Mouse (Mus musculus) gastrocnemius, adult 18-20 months (tissue): ENCODE measurements around the gene Clp1. TPM values are rescaled to one million over a fixed set of nuclear protein-coding genes. Genes with fewer than 3 reads are reported as not detected.
"Not testable (repeated sequence)": the region's sequence is repeated elsewhere in the genome, so short reads cannot be mapped to it uniquely, and the experiment has no call there.

ENCODE experiments used
- DNase-seq: peaks from one replicate; pipeline ENCODE4 v3.0.0; 2021; ENCODE audit warnings: low spot score
- total RNA-seq, 2 experiments: library from RNA; stranded (reverse); gene quantifications; 2 replicates each; pipeline ENCODE4 v1.2.3; 2021

The Clp1 gene
- total RNA-seq, 2 experiments from 2014 or later, result 3.3 to 3.8 TPM

- no peak for DNase-seq
Measured at GRCm38 (mm10) chr2:84740608-84741333, 13.6 kb upstream of the Clp1 start.

- no peak for DNase-seq
Measured at GRCm38 (mm10) chr2:84738271-84738911, 11.2 kb upstream of the Clp1 start.

DNA sequence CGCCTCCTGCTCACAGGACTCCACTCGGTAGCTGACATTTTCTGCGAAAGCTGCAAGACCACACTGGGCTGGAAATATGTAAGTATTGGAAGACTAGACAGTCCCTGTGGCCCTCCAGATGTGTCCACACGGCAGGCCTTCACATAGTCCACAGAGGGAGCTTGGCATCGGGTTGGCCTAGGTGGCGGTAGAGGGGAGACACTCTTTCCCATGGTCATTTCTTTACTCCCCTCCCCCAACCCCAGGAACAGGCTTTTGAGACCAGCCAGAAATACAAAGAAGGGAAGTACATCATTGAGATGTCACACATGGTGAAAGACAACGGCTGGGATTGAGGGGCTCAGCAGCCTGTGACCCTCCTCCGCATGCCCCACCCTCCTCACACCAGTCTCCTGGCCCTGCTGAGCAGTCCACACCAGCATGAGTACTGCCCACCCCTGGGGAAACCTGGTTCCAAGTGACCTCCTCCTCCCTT is 10.3 kb upstream of the Clp1 start:
- DNase-seq, result no peak

GRCm38 (mm10) chr2:84736312-84737161 is 9.4 kb upstream of the Clp1 start:
- no peak for DNase-seq

DNA sequence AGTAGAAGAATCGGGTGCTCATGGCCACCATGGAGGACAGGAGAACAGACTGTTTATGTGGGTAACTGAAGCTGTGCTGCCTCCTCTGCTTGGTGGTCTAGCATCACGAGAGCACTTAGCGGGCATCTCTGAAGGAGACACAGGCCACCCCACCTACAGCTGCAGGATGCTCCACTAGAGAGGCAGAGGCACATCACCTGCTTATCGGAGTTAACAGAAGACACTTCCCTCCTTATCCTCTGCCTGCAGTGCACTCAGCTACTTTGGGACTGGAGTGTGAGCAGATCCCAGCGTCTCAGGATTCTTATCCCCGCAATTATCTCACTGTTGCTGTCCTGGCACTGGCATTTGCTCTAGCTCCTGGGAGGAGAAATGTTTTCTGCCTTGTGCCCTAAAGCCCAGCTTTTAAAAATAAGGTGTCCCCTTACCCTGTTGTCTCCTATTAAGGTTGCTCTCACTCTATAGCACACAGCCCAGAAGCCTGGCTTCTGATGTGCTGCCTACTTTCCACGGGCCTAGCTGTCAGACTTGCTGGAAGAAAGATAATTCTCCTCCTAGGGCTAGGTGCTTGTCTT is 8.3 kb upstream of the Clp1 start:
- DNase-seq, result no peak

- DNase-seq, result no peak
Measured at GRCm38 (mm10) chr2:84734919-84735318, 7.8 kb upstream of the Clp1 start.

DNA sequence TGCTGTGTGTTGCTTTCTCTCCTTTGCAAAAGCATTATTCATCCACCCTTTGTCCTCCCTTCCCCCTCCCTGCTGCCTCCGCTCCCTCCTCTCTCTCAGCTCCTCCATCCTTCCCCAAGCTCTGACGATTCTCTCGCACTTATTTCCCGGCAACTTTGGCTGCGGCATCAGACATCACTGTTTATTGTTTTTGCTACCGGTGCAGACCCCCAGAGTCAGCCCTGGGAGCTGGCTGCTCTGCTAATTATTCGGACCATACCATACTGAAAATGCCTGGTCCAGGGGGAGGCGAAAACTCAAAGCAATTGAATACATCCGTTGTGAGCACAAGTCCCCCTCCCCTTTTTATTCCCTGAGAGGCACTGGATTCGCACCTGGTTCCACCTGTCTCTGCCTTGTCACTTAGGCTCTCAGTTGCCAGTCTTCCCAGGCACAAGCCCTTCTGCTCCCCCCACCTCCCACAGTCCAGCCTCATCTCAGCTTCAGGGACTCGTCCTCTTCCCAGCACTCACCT is 7.3 kb upstream of the Clp1 start:
- DNase-seq, result no peak

DNA sequence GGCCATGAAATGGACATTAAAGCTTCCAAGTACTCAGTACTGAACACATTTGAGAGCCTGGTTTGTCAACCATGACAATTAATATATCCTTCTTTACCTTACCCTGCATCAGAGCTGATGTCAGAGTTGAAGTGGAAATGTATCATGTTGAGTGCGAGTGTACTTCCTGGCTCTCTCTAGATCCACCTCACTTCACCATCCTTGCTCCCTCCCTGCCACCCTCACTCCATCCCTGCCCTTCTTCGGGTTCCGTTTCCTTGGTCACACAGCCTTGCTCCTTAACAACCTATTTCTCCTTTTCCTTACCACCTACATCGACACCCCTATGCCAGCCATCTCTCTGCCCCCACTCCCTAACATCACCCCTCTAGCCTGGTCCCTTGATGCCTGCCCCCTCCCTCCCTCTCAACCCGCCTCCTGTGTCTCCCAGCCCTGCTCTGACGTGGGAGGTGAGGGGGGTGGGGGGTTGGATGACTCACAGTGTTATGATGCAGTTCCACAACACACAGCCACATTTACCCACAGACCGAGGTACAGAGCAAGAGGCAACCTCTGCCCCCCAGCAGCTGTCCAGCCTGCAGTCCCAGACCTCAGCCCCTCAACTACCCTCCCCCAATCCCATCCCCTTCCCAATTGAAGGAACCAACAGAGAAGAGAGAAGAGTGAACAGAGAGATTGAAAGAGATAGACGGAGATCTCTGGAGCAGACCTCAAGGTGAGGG is 6.6 kb upstream of the Clp1 start, which contains the start of gene Ypel4:
Gene Ypel4 (plus strand): TSS at position 480 of the 722 bp plus-strand sequence.
- DNase-seq, result no peak

- DNase-seq, result no peak
Measured at GRCm38 (mm10) chr2:84732394-84732793, 5.2 kb upstream of the Clp1 start.

DNA sequence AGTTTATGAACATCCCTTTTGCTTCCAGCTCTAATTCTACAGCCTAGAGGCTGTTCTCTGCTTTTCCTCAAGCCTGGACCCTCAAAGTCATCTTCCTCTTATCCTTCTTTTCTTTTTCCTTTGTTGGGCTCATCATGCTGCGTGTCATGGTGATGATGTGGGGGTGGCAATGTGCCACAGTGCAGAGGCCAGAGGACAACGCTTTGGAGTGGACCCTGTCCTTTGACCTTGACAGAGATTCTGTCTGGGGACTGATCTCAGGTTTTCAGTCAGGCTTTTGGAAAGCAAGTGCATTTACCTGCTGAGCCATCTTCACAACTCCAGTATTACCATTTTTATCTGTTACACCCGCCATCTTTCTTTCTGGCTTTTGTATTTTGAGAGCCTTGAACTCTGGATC is 4.1 kb upstream of the Clp1 start:
- DNase-seq, result no peak

DNA sequence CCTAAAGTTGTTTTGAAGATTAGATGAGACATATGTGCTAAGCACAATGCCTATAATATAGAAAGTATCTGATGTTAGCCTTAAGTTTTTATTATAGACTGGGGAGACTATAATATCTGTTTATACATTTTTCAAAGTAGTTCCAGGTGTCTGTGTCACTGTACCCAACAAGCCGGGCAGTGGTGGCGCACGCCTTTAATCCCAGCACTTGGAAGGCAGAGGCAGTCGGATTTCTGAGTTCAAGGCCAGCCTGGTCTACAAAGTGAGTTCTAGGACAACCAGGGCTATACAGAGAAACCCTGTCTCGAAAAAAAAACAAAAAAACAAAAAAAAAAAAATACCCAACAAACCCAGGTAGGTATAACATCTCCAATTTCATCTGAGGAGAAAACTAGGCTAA is 1.0 kb upstream of the Clp1 start:
- DNase-seq, result not testable (repeated sequence)

DNA sequence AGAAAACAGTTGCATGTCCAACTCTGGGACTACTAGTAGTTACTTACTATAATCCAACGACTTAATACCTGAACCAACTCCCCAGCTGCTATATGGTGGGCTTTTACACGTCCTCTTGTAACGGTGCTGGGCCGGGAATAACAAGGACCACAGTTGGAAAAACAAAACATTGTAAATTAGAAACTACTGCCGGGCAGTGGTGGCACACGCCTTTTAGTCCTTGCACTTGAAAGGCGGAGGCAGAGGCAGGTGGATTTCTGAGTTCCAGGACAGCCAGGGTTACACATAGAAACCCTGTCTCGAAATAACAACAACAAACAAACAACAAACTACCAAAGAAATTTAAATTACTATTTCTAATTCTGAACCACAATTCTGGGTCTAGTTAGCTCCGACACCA is 434 bp downstream of the Clp1 start:
- no peak for DNase-seq

GRCm38 (mm10) chr2:84725770-84726169 is 1.4 kb downstream of the Clp1 start:
- no peak for DNase-seq

DNA sequence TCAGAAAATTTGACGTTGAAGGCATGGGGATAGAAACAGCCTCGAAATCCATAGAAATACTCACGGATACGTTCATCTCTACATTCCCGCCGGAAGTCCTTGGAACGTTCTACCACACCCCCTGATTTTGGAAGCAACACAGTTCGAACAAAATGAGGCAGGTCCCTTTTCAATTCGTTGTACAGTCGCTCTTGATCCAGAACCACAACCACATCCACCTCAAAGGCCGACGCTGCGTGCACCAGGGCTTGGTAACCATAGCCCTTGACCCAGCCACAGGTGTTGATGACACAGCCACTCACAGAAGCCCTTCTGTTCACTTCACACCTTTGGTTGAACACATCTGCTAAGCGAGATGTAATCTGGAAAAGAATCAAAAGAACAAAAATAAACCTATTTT is 3.3 kb downstream of the Clp1 start:
- DNase-seq, result no peak

DNA sequence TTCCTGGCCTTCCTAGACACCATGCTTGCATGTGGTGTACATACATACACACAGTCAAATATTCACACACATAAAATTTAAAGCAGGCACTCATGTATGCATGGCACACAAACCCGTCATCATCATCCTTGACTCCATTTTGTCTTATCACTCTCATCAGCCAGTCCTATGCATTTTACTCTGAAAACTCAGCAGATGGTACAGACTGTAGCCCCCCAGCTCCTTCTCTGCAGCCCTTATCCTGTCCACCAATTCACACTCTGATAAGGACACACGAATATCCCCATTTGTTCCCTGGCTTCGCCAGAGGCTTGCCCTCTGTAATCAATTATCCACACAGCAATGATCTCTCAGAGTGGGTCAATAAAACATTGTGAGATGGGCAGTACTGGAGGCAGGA is 6.0 kb downstream of the Clp1 start:
- DNase-seq, result no peak

GRCm38 (mm10) chr2:84720718-84721117 is 6.4 kb downstream of the Clp1 start:
- no peak for DNase-seq

DNA sequence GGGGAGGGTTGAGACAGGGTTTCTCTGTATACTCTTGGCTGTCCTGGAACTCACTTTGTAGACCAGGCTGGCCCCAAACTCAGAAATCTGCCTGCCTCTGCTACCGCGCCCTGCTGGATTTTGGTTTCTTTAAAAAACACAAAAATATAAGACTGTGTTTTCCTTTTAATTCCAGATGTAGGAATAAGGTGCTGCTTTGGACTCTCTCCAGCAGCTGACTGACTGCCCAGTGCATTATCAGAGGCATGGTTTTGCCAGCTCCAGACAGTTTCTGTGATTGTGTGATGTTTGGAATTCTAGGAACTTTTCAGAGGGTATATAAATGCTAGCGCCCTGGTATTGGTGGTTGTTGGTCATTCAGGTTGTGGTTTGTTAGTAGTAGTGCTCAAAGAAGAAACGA is 9.8 kb downstream of the Clp1 start:
- DNase-seq, result no peak

DNA sequence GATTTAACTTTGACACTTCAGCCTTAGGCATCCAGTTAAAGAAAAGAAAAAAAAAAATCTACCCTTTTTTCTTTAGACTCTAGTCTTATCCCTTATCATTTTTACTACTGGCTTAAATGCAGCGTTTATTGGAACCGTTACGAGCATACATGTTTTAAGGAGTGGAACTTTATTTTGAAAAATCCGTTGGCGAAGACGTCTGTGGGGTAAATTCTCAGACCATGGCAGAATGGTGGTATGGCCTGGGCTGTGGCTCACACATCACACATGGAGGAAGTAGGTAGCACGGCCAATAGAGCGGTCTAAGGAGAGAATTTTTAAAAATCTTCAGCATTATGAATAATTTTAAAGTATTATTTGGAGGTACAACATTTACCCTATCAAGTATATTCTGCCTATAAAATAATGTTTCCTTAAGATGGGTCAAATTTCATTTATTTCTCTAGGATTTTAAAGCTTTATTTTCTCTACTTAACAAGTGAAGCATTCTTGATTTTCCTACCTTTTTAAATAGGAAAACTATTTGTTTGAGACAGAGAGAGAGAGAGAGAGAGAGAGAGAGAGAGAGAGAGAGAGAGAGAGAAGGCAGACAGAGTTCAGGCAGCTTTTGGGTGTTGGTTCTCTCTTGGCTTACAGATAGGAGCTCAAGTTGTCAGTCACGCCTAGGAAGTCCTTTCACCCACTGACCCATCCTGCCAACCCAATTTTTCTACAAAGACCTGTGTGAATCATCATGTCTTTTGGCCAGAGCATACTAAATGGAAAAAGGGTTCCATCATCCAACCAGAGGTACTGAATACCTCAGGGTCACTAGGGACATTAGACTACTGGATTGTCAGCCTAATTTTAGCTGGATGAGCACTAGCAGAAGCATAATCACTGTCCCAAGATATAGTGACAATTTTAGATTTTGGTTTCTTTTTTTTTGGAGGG is 10.5 kb downstream of the Clp1 start:
- peak; percentile 24 for DNase-seq

- no peak for DNase-seq
Measured at GRCm38 (mm10) chr2:84715562-84716361, 11.4 kb downstream of the Clp1 start.
